Mouse (Mus musculus) liver, postnatal 0 days (tissue): Measurements from ENCODE around the gene Sult4a1. TPM values are rescaled to one million over a fixed set of nuclear protein-coding genes. Genes with fewer than 3 reads are reported as not detected.
A peak's percentile ranks its signal among the peaks of the same experiment; 100 is the strongest.
"Not testable (repeated sequence)": the region's sequence is repeated elsewhere in the genome, so short reads cannot be mapped to it uniquely, and the experiment has no call there.

Experiments
- ATAC-seq: fragments of 200-750 bp; cut with Nextera tagmentation; 2 replicates; pipeline ENCODE4 v1.8.0; 2017; ENCODE audit warnings: mild to moderate bottlenecking, moderate library complexity
- DNase-seq: peaks from one replicate; pipeline ENCODE4 v3.0.0-alpha.2; 2016
- H3K27ac ChIP-seq: fragments of 300-500 bp; sonication (generic); 2 replicates; pipeline ENCODE4 v1.5.1; 2014; ENCODE audit warnings: antibody characterized with exemption, moderate library complexity, mild to moderate bottlenecking, low read depth
- H3K27me3 ChIP-seq: fragments of 300-500 bp; sonication (generic); 2 replicates; pipeline ENCODE4 v1.6.1; 2014; ENCODE audit warnings: low read length, control low read depth, mixed read lengths; ENCODE audit not compliant: insufficient read depth
- H3K36me3 ChIP-seq: fragments of 300-500 bp; sonication (generic); replicated peaks from 2 replicates; pipeline ENCODE4 v1.6.1; 2014; ENCODE audit warnings: mild to moderate bottlenecking, control low read depth, low read length, moderate library complexity, mixed read lengths; ENCODE audit not compliant: insufficient read depth
- H3K4me1 ChIP-seq: fragments of 300-500 bp; sonication (generic); 2 replicates; pipeline ENCODE4 v1.6.1; 2014; ENCODE audit warnings: antibody characterized with exemption, mild to moderate bottlenecking, control low read depth; ENCODE audit not compliant: insufficient read depth
- H3K4me2 ChIP-seq: fragments of 300-500 bp; sonication (generic); 2 replicates; pipeline ENCODE4 v1.6.1; 2014; ENCODE audit warnings: low read depth, mild to moderate bottlenecking, low read length, moderate library complexity, mixed read lengths
- H3K4me3 ChIP-seq: fragments of 300-500 bp; sonication (generic); 2 replicates; pipeline ENCODE4 v1.5.1; 2014; ENCODE audit warnings: low read depth, low read length
- H3K9ac ChIP-seq: fragments of 300-500 bp; sonication (generic); replicated peaks from 2 replicates; pipeline ENCODE4 v1.6.1; 2014; ENCODE audit warnings: mild to moderate bottlenecking, moderate library complexity
- H3K9me3 ChIP-seq: fragments of 300-500 bp; sonication (generic); 2 replicates; pipeline ENCODE4 v1.6.1; 2016; ENCODE audit warnings: mild to moderate bottlenecking, control low read depth, low read length, mixed read lengths
- CTCF ChIP-seq: sonication (generic); IDR thresholded peaks from 2 replicates; pipeline ENCODE4 v1.5.1; 2016; ENCODE audit warnings: antibody characterized with exemption, low read depth
- EP300 ChIP-seq: IDR thresholded peaks from 2 replicates; pipeline ENCODE4 v1.6.1; 2016; ENCODE audit warnings: antibody characterized with exemption, low read depth, mild to moderate bottlenecking
- WGBS: fragments of 180-500 bp; shearing (Covaris S2); extraction: QIAGEN DNeasy Blood & Tissue Kit; methylation state at CpG from one replicate; pipeline ENCODE4 v1.1.7; 2014; ENCODE audit not compliant: insufficient replicate concordance; 5-methylcytosine and 5-hydroxymethylcytosine counted together
- polyA plus RNA-seq: library from polyadenylated mRNA; unstranded; fragments of >200 nt; fragmentation: Nextera tagmentation; extraction: Ambion mirVana; gene quantifications from 2 replicates; pipeline ENCODE4 v1.2.1, GENCODE M21; 2015

Sult4a1 gene
- polyA plus RNA-seq, 1 experiment from 2014 or later: not detected

DNA sequence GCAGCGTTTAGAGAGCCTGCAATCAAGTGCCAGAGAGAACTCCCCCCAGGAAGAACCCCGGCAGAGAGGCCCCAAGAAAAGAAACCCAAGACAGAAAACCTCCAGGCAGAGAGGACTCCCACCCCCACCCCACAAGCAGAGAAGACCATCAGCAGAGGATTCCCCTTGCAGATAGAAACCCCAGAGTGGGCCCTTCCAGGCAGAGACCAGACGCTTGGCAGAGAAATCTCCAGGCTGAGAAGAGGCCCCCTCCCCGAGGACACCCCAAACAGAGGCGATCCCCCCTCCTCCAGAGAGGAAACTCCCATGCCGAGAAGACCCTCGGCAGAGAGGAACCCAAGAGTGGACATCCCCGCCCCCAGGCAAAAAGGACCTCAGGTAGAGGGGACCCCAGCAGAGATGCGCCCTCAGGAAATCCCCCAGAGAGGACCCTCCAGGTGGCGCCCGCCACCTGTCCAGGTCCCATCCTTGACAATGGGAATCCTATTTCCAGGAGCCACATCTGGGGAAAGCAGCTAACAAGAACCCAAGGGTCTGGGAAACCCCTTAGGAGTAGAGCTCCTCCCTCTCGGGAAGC is 458 bp upstream of the Sult4a1 start:
- DNase-seq (no peak), ATAC-seq (no peak)
- Histone ChIP-seq H3K4me3 (no peak overlapping the region), H3K9ac (no peak overlapping the region), H3K9me3 (no peaks in the 10 kb centered on the region), H3K36me3 (no peaks in the 10 kb centered on the region), H3K27ac (no peak overlapping the region), H3K4me2 (peak overlapping the region; percentile 62), H3K4me1 (peaks cover 7% of the 10 kb centered on the region; the same call in 1 of the 2 replicates), H3K27me3 (peaks cover 26% of the 10 kb centered on the region)
- TF ChIP-seq EP300 (no peak), CTCF (no peak)
- WGBS: 11% methylated on average over 12 of the region's 12 CpGs

DNA sequence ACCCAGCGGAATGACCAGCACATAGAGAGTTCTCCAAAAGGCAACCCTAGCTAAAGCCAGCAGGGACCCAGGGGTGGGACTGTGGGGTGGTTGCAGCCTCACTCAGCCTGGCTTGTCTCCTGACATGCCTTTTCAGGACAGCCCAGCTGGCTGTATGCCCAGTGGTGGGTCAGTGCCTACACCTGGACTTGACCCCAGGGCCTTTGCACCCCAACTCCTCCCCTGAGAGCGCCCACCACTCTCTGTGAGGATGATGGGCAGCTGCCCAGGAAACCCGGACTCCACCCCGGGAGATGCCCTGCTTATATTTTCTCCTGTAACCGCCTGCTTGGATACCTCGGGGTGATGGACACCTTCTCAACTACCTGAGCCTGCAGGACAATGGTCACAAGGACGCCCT is 928 bp downstream of the Sult4a1 start:
- DNase-seq (no peak), ATAC-seq (no peak)
- WGBS: 73% methylated on average over 7 of the region's 7 CpGs
- Histone ChIP-seq H3K36me3 (no peaks in the 10 kb centered on the region), H3K9me3 (no peaks in the 10 kb centered on the region), H3K9ac (no peak overlapping the region), H3K4me1 (peaks cover 7% of the 10 kb centered on the region; the same call in 1 of the 2 replicates), H3K4me3 (no peak overlapping the region), H3K27ac (no peak overlapping the region), H3K4me2 (no peak overlapping the region), H3K27me3 (peaks cover 26% of the 10 kb centered on the region)
- TF ChIP-seq EP300 (no peak), CTCF (no peak)

DNA sequence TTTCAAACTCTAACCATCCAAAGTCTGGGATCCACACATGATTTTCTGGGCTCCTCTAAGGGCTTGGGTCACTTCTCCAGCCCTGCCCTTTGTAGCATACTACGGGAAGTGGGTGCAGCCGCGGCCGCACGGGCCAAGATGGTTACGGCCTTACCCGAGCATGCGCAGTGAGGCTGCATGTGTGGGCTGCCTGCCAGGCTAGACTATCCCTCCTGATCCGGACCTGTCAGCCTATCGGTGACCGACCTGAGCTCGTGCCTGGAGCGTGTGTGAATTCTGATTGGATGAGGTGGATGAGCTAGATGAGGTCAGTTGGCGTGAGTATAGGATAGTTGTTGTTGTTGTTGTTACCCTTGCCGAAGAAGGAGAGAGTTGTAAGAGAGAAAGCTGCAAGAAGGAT is 8.0 kb downstream of the Sult4a1 start:
- not testable (repeated sequence) for H3K9me3 ChIP-seq, DNase-seq, H3K36me3 ChIP-seq, H3K4me1 ChIP-seq, H3K4me2 ChIP-seq, ATAC-seq, H3K4me3 ChIP-seq, H3K27ac ChIP-seq, H3K9ac ChIP-seq, H3K27me3 ChIP-seq
- 73% methylated on average over 15 of the region's 15 CpGs for WGBS

DNA sequence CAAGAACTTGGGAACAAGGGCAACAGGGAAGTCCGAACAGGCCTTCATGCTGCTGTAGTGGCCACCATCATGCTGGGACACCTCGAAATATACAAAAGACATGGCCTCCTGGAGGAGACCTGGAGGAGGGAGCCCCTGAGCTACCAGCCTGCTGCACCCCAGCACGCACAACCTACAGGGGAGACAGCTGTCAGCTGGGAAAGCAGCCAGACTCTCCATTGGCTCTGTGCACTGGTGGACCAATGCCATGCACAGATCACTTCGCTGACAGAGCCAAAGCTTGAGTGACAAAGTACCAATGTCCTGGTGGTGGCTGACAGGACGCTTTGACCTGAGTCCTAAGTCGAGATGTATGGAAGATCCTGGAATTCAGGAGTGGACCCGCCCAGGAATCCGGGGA is 9.5 kb downstream of the Sult4a1 start:
- Histone ChIP-seq H3K4me2 (no peak overlapping the region), H3K4me3 (no peak overlapping the region), H3K36me3 (no peaks in the 10 kb centered on the region), H3K9ac (no peak overlapping the region), H3K27ac (no peak overlapping the region), H3K4me1 (no peaks in the 10 kb centered on the region), H3K27me3 (no peaks in the 10 kb centered on the region), H3K9me3 (no peaks in the 10 kb centered on the region)
- DNase-seq (no peak), ATAC-seq (no peak)
- TF ChIP-seq CTCF (no peak), EP300 (no peak)
- 76% methylated on average over 8 of the region's 8 CpGs for WGBS

DNA sequence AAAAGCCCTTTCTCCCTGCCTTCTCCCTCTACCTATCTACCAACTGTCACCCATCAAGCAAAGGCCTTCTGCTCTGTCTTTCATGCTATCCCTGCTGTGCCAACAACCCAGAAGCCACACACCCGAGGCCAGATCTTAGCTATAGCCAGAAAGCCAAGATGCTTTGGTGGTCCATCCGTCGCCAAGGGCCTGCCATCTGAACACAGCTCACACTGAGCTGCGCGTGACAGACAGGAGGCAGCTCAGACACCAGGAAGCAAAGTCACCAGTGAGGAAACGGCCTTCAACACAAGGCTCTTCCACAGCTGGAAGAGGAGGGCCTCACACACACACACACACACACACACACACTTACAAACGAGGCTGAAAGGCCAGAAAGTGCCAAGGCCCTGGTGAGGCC is 10.6 kb downstream of the Sult4a1 start:
- ATAC-seq: no peak
- no peaks in the 10 kb centered on the region for H3K36me3 ChIP-seq
- DNase-seq: no peak

DNA sequence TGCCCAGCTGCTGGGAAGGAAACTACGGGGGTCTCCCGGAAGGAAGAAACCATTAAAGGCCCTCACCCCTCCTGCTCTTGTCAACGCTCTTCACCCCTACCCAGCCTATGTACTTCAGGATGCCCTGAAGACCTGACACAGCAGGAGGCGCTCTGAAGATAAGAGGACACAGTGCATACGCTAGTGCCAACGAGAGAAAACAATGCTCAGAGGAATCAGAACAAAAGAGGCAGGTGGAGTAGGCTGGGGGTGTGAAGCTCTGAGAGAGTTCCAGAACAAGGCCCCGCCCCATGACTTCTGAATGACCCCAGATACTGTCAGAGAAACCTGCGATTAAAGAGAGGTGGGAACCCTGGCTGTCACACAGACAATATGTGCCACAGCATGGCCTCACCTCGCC is 18.8 kb downstream of the Sult4a1 start:
- TF ChIP-seq CTCF: no peak
- TF ChIP-seq EP300: no peak
- no peak overlapping the region for H3K4me2 ChIP-seq
- H3K4me1 ChIP-seq: no peaks in the 10 kb centered on the region
- DNase-seq (no peak), ATAC-seq (no peak)
- no peak overlapping the region for H3K4me3 ChIP-seq
- WGBS: 38% methylated on average over 9 of the region's 9 CpGs
- no peaks in the 10 kb centered on the region for H3K27me3 ChIP-seq
- no peaks in the 10 kb centered on the region for H3K36me3 ChIP-seq
- no peaks in the 10 kb centered on the region for H3K9me3 ChIP-seq
- no peak overlapping the region for H3K9ac ChIP-seq
- H3K27ac ChIP-seq: no peak overlapping the region

More for the DNA sequence above, 10.6 kb downstream of the Sult4a1 start:
- WGBS: 57% methylated on average over 7 of the region's 7 CpGs
- Histone ChIP-seq H3K4me2 (no peak overlapping the region), H3K4me1 (no peaks in the 10 kb centered on the region), H3K27me3 (no peaks in the 10 kb centered on the region), H3K4me3 (no peak overlapping the region), H3K9me3 (no peaks in the 10 kb centered on the region), H3K9ac (no peak overlapping the region), H3K27ac (no peak overlapping the region)
- TF ChIP-seq CTCF: no peak
- no peak for TF ChIP-seq EP300

DNA sequence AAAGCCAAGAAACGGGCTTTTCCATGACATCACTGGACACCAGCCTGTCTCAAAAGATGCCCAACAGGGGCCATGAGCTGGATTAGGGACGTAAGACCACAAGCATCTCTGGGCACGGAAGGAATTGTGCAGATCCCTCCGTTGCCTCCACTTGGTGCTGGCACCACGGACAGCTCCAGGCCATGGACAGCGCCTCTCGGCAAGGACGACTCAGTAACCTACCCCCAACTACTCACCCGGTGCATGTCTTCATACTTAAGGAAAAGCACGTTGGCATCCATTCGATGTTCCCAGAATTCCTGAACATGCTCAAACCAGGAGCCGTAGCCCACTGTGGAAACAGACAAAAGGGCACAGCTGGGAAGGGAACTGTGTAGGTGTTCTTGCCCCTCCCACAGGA is 19.2 kb downstream of the Sult4a1 start:
- Histone ChIP-seq H3K27ac (no peak overlapping the region), H3K36me3 (no peaks in the 10 kb centered on the region), H3K4me3 (no peak overlapping the region), H3K9ac (no peak overlapping the region), H3K27me3 (no peaks in the 10 kb centered on the region), H3K4me1 (no peaks in the 10 kb centered on the region), H3K4me2 (no peak overlapping the region), H3K9me3 (no peaks in the 10 kb centered on the region)
- TF ChIP-seq CTCF (no peak), EP300 (no peak)
- WGBS: 27% methylated on average over 12 of the region's 12 CpGs
- ATAC-seq (no peak), DNase-seq (no peak)
